Mouse (Mus musculus): ENCODE measurements around the gene Abhd10. TPM values are rescaled to one million over a fixed set of nuclear protein-coding genes. Genes with fewer than 3 reads are reported as not detected.
A peak's percentile ranks its signal among the peaks of the same experiment; 100 is the strongest.

Gene Abhd10
- polyA plus RNA-seq (2021) = 17.3 TPM

DNA sequence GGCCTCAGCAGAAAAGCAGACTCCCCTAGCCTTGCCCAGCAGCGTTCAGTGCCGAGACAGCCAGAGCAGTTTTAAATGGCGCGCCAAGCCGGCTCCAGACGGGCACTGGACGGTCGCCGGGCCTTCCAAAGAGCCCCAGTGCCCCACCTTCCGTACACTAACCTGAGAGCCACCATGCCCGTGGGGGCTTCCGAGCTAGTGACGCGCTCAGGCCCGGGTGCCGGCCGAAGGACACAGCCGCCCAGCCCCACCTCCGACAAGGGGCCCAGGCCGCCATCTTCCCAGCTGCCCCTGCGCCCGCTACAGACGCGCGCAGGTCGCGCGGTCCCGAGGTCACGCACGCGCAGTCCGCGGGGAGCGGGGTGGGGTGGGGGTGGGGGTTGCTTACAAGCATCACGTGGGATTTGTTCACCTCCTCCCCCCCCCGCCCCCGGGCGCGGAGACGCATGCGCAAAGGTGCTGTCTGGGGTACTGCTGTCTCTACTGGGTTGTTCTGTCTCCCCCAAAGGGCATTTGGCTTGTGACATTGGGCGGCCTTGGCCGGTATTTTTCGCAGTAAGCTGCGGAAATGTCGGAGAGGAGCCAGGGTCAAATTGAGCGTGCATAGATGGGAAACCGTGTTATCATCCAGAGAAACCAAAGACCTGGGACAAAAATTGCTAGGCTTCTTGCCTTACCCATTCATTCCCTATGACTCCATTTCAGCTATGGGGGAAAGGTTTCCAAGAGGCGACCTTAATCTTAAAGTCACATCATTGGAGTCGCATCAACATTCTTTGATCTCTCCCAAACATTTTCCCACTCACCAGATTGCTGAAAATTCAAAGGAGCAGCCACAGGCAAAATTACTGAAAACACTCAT lies at the start of gene Abhd10:
Abhd10 (minus strand) TSS at position 341 of the 862 bp plus-strand sequence.
- DNase-seq (ENCODE audit: low read depth, low spot score) (peak; percentile 64), ATAC-seq (peak; percentile 88)
- TF ChIP-seq CTCF (IDR thresholded peaks at IDR 0.05) = no peak
- CTCF ChIA-PET = interaction anchor here (1.1 to 1.4 kb wide), 4 partner anchors 11 to 225 kb away, joined by 3 to 4 read pairs (median 3); no protein-coding TSS in a partner anchor
- in situ Hi-C loops (cut with MboI; ENCODE audit: low pct_unique_long_range_greater_than_20kb) = no loop called here
- POLR2A ChIA-PET = no interaction called here
- no peaks in the 10 kb centered on the region for H3K27me3 ChIP-seq

GRCm38 (mm10) chr16:45791286-45791685 lies 48.5 kb upstream of the Abhd10 start:
- H3K27me3 ChIP-seq = no peaks in the 10 kb centered on the region
- DNase-seq (ENCODE audit: low read depth, low spot score) (peak; percentile 54), ATAC-seq (peak; percentile 98)
- POLR2A ChIA-PET = no interaction called here
- CTCF ChIA-PET = no interaction called here
- in situ Hi-C loops (cut with MboI; ENCODE audit: low pct_unique_long_range_greater_than_20kb) = no loop called here
- no peak for TF ChIP-seq CTCF (IDR thresholded peaks at IDR 0.05)

- DNase-seq (ENCODE audit: low read depth, low spot score) (no peak), ATAC-seq (no peak)
- no peaks in the 10 kb centered on the region for H3K27me3 ChIP-seq
- ChIA-PET CTCF (interaction anchor here (0.9 to 1.6 kb wide), 3 partner anchors 11 to 178 kb away, joined by 3 to 7 read pairs (median 3); no protein-coding TSS in a partner anchor), POLR2A (interaction anchor here (1.1 kb wide), 1 partner anchor 13 kb away, joined by 3 read pairs; no protein-coding TSS in a partner anchor)
- TF ChIP-seq CTCF (IDR thresholded peaks at IDR 0.05) = no peak
- in situ Hi-C loops (cut with MboI; ENCODE audit: low pct_unique_long_range_greater_than_20kb) = no loop called here
These were observed 46.6 kb upstream of the Abhd10 start for GRCm38 (mm10) chr16:45789311-45789710.

GRCm38 (mm10) chr16:45787650-45788049 lies 44.9 kb upstream of the Abhd10 start:
- CTCF ChIA-PET = interaction anchor here (0.6 to 1.9 kb wide), 2 partner anchors 127 to 179 kb away, joined by 3 to 6 read pairs; no protein-coding TSS in a partner anchor
- in situ Hi-C loops (cut with MboI; ENCODE audit: low pct_unique_long_range_greater_than_20kb) = no loop called here
- no peak for ATAC-seq

DNA sequence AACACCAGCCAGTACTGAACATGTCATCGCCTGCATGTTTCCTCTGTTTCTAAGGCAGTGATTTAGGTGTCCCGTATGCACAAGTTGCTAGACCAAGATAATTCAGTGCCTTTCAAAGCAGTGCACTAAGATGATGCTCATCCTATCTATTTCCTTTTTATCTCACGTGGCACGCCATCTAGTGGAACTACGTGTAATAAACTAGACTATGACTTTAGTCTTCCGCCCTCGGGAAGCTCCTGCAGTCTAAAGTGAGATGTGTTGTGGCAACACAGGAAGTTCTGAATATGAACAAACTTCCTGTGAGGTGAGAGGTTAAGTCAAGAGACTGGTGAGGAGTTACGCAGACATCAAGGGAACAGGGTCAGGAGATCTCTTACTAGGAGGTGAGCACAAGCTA lies 43.9 kb upstream of the Abhd10 start:
- ATAC-seq (no peak), DNase-seq (ENCODE audit: low read depth, low spot score) (no peak)
- peak; percentile 48 for TF ChIP-seq CTCF (IDR thresholded peaks at IDR 0.05)
- in situ Hi-C loops (cut with MboI; ENCODE audit: low pct_unique_long_range_greater_than_20kb) = no loop called here
- POLR2A ChIA-PET = no interaction called here
- CTCF ChIA-PET = interaction anchor here (1.9 kb wide), 1 partner anchor 180 kb away, joined by 6 read pairs; no protein-coding TSS in a partner anchor
- H3K27me3 ChIP-seq = no peaks in the 10 kb centered on the region

More at GRCm38 (mm10) chr16:45787650-45788049, 44.9 kb upstream of the Abhd10 start:
- no peak for DNase-seq (ENCODE audit: low read depth, low spot score)
- POLR2A ChIA-PET = no interaction called here
- TF ChIP-seq CTCF (IDR thresholded peaks at IDR 0.05) = no peak
- no peaks in the 10 kb centered on the region for H3K27me3 ChIP-seq

DNA sequence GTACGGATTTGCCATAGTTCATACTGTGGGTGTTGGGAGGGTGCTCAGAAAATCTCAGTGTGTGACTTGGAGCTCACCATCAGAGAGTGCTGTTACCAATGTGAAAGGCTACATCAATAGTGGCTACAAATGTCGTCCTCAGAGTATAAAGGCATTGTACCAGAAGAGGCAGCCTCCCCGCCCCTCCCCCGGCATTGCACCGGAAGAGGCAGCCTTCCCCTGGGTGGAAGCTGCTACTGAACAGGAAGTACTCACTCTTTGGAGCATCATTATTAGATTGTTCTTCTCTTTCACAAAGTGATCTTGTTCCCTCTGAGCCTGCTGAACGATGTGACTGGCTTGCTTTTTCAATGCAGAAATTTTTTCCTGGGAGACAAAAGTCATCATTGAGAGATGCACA lies 37.2 kb upstream of the Abhd10 start:
- DNase-seq (ENCODE audit: low read depth, low spot score) = no peak
- POLR2A ChIA-PET = no interaction called here
- no peaks in the 10 kb centered on the region for H3K27me3 ChIP-seq
- no peak for ATAC-seq
- in situ Hi-C loops (cut with MboI; ENCODE audit: low pct_unique_long_range_greater_than_20kb) = no loop called here
- CTCF ChIA-PET = no interaction called here
- TF ChIP-seq CTCF (IDR thresholded peaks at IDR 0.05) = no peak

DNA sequence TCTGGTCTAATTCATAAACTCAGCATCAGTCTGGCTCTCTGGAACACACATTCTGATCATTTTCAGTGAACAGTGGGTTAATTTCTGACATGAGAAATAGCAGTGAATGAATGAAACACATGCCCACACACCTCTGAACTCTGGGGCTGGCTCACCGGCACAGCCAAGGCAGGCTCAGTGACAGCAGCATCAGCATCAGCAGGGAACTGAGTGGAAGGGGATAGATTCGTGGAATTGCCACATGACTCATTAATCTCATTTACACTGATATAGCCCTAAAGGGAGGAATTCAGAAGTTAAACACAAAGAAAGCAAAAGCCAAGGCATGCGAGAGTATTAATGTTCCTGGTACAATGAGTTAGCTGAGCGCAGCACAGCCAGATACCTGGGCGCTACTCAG lies 32.1 kb upstream of the Abhd10 start:
- POLR2A ChIA-PET = no interaction called here
- in situ Hi-C loops (cut with MboI; ENCODE audit: low pct_unique_long_range_greater_than_20kb) = no loop called here
- CTCF ChIA-PET = no interaction called here
- DNase-seq (ENCODE audit: low read depth, low spot score) (no peak), ATAC-seq (no peak)
- no peak for TF ChIP-seq CTCF (IDR thresholded peaks at IDR 0.05)
- no peaks in the 10 kb centered on the region for H3K27me3 ChIP-seq

GRCm38 (mm10) chr16:45770914-45771313 lies 28.2 kb upstream of the Abhd10 start:
- ChIA-PET POLR2A (interaction anchor here (0.7 kb wide), 1 partner anchor 210 kb away, joined by 4 read pairs; no protein-coding TSS in a partner anchor), CTCF (no interaction called here)
- ATAC-seq (no peak), DNase-seq (ENCODE audit: low read depth, low spot score) (no peak)
- in situ Hi-C loops (cut with MboI; ENCODE audit: low pct_unique_long_range_greater_than_20kb) = no loop called here
- no peaks in the 10 kb centered on the region for H3K27me3 ChIP-seq
- TF ChIP-seq CTCF (IDR thresholded peaks at IDR 0.05) = no peak

DNA sequence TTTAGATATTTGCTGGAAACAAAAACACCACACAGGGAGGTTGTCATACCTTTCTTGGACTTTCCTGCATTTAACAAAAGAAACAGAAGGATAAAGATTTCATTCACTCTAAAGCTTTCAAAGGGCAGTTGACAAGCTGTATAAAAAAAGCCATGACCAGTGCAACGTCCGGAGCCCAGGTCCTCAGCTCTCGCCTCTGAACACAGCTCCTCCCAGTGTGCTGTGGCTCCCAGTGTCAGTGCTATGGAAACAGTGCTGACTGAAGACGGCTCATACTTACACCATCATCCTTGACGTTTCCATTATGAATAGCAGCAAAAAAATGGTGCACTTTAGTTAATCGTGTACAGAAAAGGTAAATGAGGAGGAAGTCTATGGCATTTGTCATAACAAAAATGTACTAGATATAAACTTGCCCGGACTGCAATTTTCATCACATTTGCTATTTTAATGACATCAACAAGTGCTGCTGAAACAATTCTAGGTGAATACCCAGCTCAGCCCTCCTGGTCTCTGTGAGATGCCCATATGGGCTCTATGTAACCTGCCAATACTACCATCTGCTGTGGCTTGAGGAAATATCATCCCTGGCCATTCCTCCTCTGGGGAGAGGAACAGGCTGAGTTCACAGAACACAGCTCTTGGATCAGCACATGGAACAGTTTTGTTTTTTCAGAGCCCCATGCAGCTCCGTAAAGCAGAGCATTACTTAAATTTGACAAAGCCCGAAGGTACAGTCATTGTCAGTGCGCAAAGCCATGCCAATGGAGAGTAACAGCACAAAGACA lies 25.3 kb upstream of the Abhd10 start:
- DNase-seq (ENCODE audit: low read depth, low spot score) (no peak), ATAC-seq (no peak)
- TF ChIP-seq CTCF (IDR thresholded peaks at IDR 0.05) = no peak
- CTCF ChIA-PET = interaction anchor here (1.7 kb wide), 1 partner anchor 13 kb away, joined by 3 read pairs; no protein-coding TSS in a partner anchor
- in situ Hi-C loops (cut with MboI; ENCODE audit: low pct_unique_long_range_greater_than_20kb) = loop anchor here (10.0 kb wide), 1 partner anchor 197 kb away; no protein-coding TSS in a partner anchor
- POLR2A ChIA-PET = interaction anchor here (0.7 kb wide), 1 partner anchor 192 kb away, joined by 3 read pairs; no protein-coding TSS in a partner anchor
- no peaks in the 10 kb centered on the region for H3K27me3 ChIP-seq

- in situ Hi-C loops (cut with MboI; ENCODE audit: low pct_unique_long_range_greater_than_20kb) = loop anchor here (10.0 kb wide), 1 partner anchor 197 kb away; no protein-coding TSS in a partner anchor
- TF ChIP-seq CTCF (IDR thresholded peaks at IDR 0.05) = no peak
- POLR2A ChIA-PET = interaction anchor here (0.7 kb wide), 1 partner anchor 192 kb away, joined by 3 read pairs; no protein-coding TSS in a partner anchor
- H3K27me3 ChIP-seq = no peaks in the 10 kb centered on the region
- DNase-seq (ENCODE audit: low read depth, low spot score) = no peak
- no peak for ATAC-seq
- CTCF ChIA-PET = no interaction called here
These were observed 24.7 kb upstream of the Abhd10 start for GRCm38 (mm10) chr16:45767434-45767833.

Data from Patski (cell line).